Mouse (Mus musculus): Measurements from ENCODE around the gene Csrnp3. TPM values are rescaled to one million over a fixed set of nuclear protein-coding genes. Genes with fewer than 3 reads are reported as not detected.

Csrnp3 gene
- total RNA-seq, 4 experiments from 2014 or later, result 0.32 to 0.87 (median 0.63) TPM

GRCm38 (mm10) chr2:65942346-65942745 is 96.8 kb downstream of the Csrnp3 start:
- DNase-seq (ENCODE audit: low spot score), result no peak

DNA sequence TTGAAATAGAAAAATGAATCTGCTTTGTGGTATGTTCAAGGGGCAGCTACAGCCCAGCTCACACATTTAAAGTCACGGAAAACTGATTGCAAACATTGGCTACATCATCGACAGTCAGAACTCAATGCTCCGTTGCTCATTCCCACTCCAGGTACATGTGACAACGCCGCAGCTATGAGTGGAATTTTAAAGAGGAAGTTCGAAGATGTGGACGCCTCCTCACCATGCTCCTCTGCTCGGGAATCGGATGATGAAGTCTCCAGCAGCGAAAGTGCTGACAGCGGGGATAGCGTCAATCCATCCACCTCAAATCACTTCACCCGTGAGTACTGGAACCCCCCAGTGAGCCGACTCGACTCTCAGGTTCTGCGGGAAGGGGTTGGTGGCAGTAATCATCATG is 103.2 kb downstream of the Csrnp3 start:
- DNase-seq (ENCODE audit: low spot score), result no peak

DNA sequence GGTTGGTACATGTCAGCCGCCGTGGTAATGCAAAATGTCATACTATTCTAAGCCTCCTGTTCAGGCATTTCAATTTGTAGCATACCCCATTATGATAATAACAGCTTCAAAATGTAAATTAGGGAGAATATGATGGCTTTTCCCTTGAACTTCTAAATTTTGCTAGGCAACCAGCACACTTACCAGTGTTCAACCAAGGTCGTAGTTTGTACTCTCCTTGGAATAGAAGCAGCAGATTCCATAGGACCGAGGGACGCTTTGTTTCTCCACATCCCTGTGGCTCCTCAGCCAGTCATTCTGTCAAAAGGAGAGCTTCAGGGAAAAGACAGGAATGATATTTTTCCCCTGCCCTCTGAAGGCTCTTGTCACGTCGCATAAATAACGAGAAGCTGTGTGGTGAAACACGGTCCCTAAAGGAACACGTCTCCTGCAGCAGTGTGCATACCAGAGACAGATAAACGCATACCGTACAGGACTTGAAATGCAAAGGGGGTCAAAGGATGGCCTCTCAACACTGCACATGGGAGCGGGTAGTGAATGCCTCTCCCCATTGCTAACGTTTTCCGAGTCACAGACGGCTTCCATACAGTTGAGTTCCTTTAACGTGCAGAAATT is 108.3 kb downstream of the Csrnp3 start:
- DNase-seq (ENCODE audit: low spot score), result no peak

DNA sequence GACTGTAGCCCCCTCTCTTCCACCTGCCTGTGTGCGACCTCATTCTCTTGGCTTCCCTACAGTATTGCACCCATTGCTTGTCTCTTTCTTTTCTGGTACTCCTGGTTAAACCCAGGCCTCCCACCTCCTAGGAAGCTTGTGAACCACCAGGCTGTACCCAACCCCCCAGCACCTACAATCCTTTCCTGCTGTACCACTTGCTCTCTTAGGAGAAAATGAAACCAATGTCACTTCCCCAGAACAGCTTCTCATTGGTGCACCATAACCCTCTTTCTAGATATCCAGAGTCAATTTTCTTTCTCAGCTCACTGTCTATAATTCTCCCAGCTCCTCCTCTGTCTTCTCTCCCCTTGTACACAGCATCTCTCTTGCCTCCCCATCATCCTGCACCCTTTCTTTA is 110.2 kb downstream of the Csrnp3 start:
- no peak for DNase-seq (ENCODE audit: low spot score)

- no peak for DNase-seq (ENCODE audit: low spot score)
These were observed 111.2 kb downstream of the Csrnp3 start for GRCm38 (mm10) chr2:65956727-65957126.

DNA sequence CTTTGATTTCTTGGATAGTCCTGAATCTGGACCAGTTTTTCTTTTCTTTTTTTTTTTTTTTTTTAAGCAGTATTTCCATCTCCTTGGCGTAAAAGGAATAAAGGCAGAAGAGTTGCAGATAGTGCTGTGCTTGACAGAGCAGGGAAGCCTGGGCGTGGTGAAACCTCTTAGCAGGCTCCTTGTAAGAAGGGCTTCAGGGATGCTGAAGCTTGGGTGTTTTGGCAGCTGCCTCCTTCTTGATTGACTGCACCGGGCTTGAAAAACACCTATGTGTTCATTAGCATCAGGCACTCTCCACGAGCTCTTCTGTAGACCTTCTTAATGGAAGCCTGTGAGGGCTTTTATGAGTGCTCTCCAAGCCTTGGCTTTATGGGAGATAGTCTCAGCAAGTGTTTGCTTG is 117.9 kb downstream of the Csrnp3 start:
- no peak for DNase-seq (ENCODE audit: low spot score)

- no peak for DNase-seq (ENCODE audit: low spot score)
These were observed 123.2 kb downstream of the Csrnp3 start for GRCm38 (mm10) chr2:65968810-65969209.

DNA sequence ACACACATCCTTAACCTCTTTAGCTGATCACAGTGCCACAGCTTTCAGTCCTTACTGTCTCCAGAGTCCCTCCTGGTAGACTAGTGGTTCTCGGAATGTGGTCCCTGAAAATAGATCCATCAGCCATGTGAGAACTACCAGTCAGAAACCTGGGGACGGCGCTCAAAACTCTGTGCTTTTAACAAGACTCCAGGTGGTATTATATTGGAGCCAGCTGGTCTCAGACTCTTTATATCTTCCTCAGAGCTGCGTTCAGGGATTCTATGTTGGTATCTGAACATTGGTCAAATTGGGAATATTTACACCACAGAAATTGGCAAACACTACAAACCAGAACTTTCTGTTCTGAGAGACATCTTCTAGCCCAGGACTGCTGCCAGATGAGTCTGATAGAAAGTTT is 128.3 kb downstream of the Csrnp3 start:
- no peak for DNase-seq (ENCODE audit: low spot score)

- no peak for DNase-seq (ENCODE audit: low spot score)
These were observed 129.8 kb downstream of the Csrnp3 start for GRCm38 (mm10) chr2:65975383-65975782.

DNA sequence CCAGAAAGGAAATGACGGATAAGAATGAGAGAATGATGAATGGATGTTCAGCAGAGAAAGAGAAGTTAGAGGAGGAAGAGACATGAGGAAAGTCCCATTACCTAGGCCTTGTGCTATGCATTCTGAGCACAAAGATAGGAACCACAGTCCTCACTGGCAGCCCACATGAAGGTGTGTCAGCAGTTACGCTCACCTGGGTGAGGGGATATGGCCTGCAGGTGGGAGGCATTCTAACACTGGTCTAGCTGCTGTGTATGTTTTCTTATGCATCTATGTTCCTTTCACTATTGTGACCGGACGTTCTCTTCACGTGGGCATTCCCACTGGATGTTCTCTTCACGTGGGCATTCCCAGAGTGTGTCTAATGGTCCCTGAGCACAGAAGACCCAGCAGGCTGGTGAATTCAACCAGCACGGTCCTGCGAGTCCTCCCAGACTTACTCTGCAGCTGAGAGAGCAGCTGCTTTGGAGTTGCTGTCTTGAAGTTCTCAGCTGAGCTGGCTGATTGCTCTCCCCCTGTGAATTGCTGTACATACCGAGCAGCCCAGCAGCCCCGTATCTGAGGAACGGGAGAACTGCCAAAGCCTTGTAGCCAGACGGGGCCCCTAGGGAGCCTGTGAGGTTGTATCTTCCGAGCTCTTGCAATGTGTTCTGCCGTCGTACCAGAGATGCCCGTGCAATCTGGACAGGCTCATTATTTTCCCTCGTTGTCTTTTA is 133.9 kb downstream of the Csrnp3 start:
- DNase-seq (ENCODE audit: low spot score), result no peak

- DNase-seq (ENCODE audit: low spot score), result no peak
These were observed 135.9 kb downstream of the Csrnp3 start for GRCm38 (mm10) chr2:65981470-65981869.

- no peak for DNase-seq (ENCODE audit: low spot score)
These were observed 136.4 kb downstream of the Csrnp3 start for GRCm38 (mm10) chr2:65981965-65982364.

- DNase-seq (ENCODE audit: low spot score), result no peak
These were observed 140.1 kb downstream of the Csrnp3 start for GRCm38 (mm10) chr2:65985706-65986105.

DNA sequence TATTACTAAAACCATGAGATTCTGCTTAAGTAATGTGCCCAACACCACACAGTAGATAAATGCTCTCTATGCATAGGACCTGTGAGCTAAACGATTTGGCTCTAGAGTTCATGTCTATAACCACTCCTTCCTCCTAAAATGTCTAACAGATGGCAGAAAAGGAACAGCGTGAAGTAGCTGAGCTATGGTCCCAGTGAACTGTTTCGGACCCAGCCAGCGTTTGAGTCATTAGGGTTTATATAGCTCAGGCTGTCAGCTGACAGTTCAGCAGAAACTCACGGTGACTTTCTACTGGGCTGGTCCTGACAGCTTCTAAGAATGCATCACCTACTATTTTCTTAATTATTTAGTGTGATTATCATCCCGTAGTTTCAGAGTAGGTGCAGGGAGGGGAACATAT is 141.5 kb downstream of the Csrnp3 start:
- no peak for DNase-seq (ENCODE audit: low spot score)

- DNase-seq (ENCODE audit: low spot score), result no peak
These were observed 142.0 kb downstream of the Csrnp3 start for GRCm38 (mm10) chr2:65987588-65987987.

DNA sequence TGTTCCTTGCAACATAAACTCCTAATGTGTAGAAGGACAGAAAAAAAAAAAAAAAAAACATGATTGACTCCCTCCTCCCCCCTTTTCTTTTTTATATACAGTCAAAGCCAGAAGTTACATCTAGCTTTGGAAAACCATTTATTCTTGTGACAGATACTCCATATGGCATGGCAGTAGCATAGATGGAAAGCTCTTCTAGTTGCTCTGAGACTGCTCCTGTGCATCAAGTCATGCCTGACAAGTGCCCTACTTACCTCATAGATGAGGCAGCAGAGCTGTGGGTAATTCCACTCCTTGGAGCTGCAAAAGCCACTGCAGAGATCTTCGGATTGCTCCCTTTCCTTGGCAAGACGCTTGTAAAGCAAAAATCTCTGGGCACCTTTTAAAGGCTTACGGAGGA is 143.2 kb downstream of the Csrnp3 start:
- DNase-seq (ENCODE audit: low spot score), result no peak

- DNase-seq (ENCODE audit: low spot score), result no peak
These were observed 144.5 kb downstream of the Csrnp3 start for GRCm38 (mm10) chr2:65990108-65990507.

DNA sequence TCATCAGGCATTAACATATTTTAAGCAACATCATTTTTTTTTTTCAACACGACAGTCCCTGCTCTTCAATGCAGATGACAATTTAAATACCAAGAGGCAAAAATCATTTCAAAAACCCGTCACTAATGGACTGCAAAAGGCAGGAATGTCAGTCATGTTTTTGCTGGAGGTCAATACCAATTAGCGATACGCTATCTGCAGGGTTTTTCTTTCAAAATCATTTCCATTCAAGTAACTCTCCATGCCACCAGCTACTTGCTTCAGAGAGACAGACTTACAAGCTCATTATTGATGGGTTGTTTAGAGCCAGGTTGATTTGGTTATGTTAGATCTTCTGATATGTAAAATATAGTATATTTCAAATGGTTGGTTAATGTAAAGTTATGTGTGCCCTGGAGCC is 145.2 kb downstream of the Csrnp3 start:
- no peak for DNase-seq (ENCODE audit: low spot score)

- DNase-seq (ENCODE audit: low spot score), result no peak
These were observed 147.8 kb downstream of the Csrnp3 start for GRCm38 (mm10) chr2:65993371-65993770.

DNA sequence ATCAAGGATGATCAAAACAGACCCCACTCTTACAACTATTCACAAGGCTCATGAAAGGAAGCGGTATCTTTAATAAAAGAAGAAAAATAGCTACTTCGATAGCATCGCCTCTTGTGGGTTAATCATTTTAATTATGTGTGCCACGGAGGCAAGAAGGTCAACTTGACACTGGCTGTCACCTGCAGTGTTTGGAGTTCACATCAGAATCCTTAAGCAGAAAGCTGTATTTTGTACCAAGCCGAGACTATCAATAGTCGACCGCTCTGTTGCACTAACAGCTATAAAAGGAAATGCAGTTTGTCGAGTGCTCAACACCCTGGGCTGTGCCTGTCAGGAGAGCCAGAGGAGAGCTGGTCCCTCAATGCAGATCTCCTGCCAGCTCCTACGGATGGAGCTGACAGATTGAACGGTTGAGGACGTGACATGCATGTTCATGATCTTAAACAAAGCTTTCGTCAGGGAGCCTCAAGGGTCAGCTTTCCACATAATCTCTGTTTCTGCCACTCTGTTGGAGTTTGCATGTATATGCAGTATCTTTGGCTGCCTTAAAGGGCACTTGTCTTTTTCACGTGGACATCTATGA is 149.4 kb downstream of the Csrnp3 start:
- no peak for DNase-seq (ENCODE audit: low spot score)

- DNase-seq (ENCODE audit: low spot score), result no peak
These were observed 153.2 kb downstream of the Csrnp3 start for GRCm38 (mm10) chr2:65998747-65999146.

- DNase-seq (ENCODE audit: low spot score), result no peak
These were observed 163.6 kb downstream of the Csrnp3 start for GRCm38 (mm10) chr2:66008995-66009654.

- no peak for DNase-seq (ENCODE audit: low spot score)
These were observed 164.1 kb downstream of the Csrnp3 start for GRCm38 (mm10) chr2:66009677-66010076.
